Mouse (Mus musculus) lung, postnatal 0 days (tissue): ENCODE results near the gene Zfp879.

Experiments used
- CTCF ChIP-seq: IDR thresholded peaks from 2 replicates; pipeline ENCODE4 v1.5.1; 2016; ENCODE audit warnings: antibody characterized with exemption, mild to moderate bottlenecking
- EP300 ChIP-seq: IDR thresholded peaks from 2 replicates; pipeline ENCODE4 v1.6.1; 2016; ENCODE audit warnings: antibody characterized with exemption, mild to moderate bottlenecking, control low read depth

- TF ChIP-seq CTCF (no peak), EP300 (no peak)
Measured at GRCm38 (mm10) chr11:50814233-50814632, 27.1 kb downstream of the Zfp879 start.
